Mouse (Mus musculus) frontal cortex, postnatal 14 days (tissue): ENCODE measurements around the gene Prss54.

Experiments
- DNase-seq, 2 experiments: peaks; one replicate each; pipeline ENCODE4 v3.0.0; 2022; ENCODE audit warnings: low spot score in 2 of 2

Prss54 gene

GRCm38 (mm10) chr8:95551577-95551976 is 24.6 kb downstream of the Prss54 start:
- DNase-seq = no peak

DNA sequence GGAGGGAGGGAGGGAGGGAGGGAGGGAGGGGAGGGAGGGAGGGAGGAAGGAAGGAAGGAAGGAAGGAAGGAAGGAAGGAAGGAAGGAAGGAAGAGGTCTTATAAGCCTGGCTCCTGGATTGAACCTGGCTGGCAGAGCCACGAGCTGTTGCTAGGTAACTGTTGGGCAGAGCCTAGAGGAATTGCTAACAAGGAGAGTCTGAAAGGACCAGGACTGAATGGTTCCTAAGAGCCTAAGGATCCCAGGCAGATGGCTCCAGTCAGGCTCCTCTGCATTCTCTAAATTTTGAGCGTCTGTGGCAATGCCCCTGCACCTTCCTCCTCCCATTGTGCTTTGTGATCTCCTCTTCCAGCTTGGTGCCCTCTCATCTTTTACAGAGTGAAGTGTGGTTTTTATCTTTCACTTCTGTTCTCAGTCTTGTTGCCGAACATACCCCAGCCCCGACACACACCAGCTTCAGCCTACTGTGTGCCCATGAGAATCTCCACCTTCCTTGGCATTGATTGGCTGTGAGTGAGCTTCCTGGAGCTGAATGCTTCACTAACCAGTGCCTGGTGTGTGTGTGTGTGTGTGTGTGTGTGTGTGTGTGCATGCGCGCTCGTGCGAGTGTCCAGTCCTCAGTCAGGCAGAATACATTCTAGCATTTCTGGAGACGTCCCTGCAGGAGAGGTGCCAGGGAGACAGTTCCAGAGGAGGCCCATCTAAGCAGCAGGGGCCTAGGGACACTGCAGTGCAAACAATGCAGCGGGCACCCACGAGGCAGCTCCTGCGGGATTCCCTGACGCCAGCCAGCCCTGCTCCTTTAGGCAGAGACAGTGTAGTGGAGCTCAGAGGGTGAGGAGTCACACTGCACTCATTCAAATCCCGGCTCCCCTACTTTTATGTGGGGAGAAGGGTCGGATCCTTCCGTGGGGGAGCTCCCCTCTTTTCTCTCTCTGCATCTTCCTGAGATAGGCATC is 26.0 kb downstream of the Prss54 start:
- DNase-seq = no peak

- DNase-seq = no peak
These were observed 28.2 kb downstream of the Prss54 start for GRCm38 (mm10) chr8:95547931-95548330.

- no peak for DNase-seq
These were observed 29.2 kb downstream of the Prss54 start for GRCm38 (mm10) chr8:95546986-95547385.

DNA sequence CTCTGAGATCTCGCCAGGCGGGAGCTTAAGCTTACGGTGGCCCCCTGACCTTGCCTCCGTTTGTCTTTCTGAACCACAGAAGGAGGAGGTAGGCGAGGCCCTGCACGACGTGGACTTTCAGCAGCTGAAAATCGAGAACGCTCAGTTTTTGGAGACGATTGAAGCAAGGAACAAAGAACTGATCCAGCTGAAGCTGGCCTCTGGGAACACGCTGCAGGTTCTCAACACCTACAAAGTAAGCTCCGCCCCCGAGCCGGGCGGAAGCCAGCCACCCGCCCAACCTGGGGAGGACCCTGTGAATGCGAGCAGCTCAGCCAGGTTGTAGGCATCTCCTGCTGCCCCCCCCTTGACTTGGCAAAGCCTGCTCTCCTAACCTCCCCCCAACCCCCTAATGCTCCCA is 30.3 kb downstream of the Prss54 start:
- DNase-seq = no peak

DNA sequence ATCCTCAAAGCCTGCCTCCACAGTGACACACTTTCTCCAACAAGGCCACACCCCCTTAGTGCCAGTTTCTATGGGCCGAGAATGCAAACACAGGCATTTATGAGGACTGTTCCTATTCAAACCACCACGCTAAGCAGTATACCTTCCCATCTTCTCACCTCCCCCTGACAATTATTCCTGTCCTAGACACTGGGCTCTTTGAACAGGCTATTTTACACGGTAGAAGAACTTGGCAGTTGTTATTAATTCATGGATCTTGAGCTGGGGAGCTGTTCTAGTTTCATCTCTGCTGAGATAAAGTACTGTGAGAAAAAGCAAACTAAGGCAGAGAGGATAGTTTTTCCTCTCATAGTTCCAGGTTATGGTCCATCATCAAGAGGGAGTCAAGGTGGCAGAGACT is 33.1 kb downstream of the Prss54 start:
- DNase-seq = no peak

- DNase-seq = no peak
These were observed 33.9 kb downstream of the Prss54 start for GRCm38 (mm10) chr8:95542191-95542590.

DNA sequence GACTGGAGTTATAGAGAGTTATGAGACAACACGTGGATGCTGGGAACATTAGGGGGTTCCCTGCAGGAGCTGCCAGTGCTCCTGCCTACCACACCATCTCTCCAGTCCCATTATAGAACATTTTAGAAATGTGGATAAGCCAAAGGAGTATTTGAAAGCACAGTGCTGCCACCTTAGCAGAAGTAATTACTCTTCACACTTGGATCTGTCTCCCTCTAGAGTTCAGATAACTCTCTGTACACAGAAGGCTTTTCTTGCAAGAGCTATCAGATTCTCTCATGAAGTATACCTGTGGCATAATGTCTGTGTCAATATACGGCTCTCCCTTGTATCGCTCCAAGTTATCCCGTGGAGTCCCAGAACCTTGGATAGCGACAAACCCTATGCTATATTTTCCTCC is 36.7 kb downstream of the Prss54 start:
- DNase-seq = no peak

DNA sequence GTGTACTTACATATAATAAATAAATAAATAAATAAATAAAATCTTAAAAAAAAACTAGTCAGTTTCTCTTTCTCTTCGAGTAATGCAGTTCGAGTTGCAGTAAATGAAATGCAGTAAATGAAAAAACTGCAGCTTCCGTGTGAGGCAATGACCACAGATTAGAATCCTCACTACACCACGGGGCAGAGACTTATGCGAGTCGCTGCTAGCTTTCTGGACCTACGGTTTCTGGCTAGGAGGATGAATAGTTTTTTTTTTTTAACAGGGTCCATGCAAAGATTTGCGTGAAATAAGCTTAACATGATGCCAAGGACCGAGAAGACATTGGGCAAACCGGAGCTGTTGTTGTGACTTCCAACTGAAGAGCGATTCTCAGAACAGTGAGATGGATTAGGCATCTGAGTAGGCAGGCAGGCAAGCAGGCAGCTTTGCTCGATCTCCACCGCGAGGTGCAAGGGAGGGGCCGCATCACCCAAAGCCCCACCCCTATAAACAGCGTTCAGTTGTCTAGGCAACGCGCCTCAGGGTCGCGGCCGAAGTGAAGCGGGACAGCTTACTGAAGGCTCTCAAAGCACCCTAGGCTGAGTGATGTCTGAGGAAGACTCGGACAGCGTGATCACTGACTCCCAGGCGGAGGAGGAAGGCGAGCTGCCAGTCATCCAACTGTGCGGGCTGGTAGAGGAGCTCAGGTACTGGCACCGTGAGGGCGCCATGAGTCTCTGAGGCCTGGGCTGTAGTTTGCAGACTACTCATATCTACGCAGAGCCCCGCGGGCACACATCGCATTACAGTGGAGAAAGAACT is 42.4 kb downstream of the Prss54 start, which contains the start of gene Ccdc113:
Gene Ccdc113, plus strand, starts transcription at position 502 of the 804 bp plus-strand sequence.
- peak; percentile 37 to 48 for DNase-seq

DNA sequence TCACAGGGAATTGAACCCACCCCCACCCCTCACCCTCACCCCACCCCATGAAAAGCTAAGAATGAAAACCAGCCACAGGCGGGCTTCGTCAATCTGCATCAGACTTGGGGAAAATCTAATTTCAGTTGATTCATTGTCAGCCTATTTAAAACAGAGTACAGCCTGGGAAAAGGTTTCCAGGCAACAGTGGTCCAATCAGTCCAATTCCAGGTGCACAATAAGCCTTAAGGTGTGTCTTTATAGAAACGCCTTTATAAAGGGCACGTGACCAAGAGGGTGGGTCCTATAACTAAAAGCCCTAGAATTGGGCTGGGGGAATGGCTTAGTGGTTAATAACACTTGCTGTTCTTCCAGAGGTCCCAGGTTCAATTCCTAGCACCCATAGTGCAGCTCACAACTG is 43.9 kb downstream of the Prss54 start:
- no peak for DNase-seq

DNA sequence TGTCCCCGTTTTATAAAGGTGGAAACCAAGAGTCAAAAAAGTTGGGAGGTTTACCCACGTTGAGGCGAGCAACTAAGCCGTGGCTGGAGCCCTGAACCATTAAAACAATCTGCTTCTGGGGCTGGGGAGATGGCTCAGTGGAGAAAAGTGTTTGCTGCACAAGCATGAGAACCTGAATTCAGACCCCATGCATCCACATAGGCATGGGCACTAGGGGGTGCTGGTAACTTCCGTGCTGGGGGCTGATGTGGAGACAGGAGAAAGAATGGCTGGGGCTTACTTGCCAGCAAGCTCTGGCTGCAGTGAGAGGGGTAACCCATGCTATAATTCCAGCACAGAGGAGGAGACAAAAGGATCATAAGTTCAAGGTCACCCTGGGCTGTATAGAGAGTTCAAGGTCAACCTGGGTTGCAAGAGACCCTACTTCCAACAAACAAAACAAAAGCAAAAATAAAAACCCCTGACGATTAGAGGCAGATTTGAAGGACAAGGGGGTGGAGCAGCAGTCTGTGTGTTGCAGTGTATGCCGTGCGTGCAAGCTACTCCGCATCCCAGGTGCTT is 47.3 kb downstream of the Prss54 start:
- DNase-seq = no peak

- DNase-seq = no peak
These were observed 47.9 kb downstream of the Prss54 start for GRCm38 (mm10) chr8:95528194-95528593.

DNA sequence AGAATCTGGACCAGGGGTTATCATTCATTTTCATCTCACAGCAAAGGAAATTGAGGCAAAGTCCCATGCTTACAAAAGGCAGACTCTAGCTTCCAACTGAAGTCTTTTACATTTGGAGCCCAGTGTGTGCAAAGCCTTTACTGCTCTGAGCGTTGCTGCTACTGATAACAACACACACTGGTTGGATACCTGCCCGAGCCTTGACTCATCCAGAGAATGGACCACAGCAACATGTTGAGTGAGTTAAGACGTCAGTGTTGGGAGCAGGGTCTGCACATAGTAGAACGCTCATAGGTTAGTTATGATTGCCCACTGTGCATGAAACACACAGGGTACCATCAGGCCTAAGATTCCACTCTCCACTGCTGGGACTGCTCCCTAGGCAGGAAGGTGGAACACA is 52.1 kb downstream of the Prss54 start:
- no peak for DNase-seq

DNA sequence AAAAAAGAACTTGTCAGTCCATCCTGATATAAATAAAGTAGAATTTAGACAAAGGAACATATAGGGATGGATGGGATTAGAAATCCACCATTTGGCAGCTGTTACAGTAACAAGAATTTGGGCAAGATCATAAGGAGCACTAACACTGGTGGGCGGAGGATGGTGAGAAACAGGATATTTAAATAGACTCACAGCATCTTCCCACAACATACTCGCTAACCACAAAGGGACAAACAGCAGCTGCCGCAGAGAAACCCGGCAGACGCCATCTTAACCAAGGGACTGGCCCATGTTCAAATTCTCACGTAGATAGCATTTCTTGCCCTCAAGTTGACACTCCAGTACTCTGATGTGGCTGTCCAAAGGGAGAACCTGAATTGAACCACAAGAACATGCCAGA is 59.2 kb downstream of the Prss54 start:
- no peak for DNase-seq

GRCm38 (mm10) chr8:95513219-95513618 is 62.9 kb downstream of the Prss54 start:
- DNase-seq = no peak

GRCm38 (mm10) chr8:95512257-95512656 is 63.9 kb downstream of the Prss54 start:
- no peak for DNase-seq
